Mouse (Mus musculus) ovary, postnatal 14 days (tissue): ENCODE results near the gene Hoxa11.

Experiments
- DNase-seq: peaks from one replicate; pipeline ENCODE4 v3.0.0; 2022; ENCODE audit warnings: low spot score

Gene Hoxa11

GRCm38 (mm10) chr6:52220003-52220864 lies 25.4 kb downstream of the Hoxa11 start:
- DNase-seq = no peak

DNA sequence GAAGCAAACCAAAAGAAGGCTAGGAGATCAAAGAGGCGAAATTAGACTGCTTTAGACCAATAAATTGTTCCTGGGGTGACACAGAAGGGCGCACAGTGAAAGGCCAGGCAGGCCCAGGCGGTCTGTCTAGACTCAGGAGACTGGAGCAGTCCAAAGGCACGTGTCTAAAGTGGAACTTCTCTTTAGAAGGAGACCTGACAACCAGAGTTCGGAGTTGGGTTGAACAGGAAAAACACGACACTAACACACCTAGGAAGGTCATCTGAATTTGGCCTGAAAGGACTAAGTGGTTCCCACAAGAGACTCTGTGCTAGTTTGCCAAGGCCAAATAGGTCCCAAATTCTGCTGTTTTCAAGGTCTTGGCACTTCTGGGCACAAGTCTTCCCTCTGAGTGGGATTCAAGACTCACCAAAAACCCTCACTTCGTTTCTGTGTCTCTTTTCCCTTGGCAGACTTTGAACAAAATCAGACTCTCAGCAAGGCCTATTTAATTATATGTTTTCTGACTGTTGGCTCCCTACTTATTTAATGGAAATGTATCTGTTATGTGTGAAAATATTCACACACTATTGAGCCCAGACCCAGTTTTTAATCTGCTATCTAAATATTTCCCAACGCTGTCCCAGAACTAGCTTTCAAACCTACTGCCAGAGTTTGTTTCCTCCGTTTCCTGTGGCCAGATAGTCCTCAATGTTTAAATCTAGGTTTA lies 26.2 kb downstream of the Hoxa11 start:
- DNase-seq = no peak

GRCm38 (mm10) chr6:52218643-52219215 lies 26.9 kb downstream of the Hoxa11 start:
- DNase-seq = no peak

DNA sequence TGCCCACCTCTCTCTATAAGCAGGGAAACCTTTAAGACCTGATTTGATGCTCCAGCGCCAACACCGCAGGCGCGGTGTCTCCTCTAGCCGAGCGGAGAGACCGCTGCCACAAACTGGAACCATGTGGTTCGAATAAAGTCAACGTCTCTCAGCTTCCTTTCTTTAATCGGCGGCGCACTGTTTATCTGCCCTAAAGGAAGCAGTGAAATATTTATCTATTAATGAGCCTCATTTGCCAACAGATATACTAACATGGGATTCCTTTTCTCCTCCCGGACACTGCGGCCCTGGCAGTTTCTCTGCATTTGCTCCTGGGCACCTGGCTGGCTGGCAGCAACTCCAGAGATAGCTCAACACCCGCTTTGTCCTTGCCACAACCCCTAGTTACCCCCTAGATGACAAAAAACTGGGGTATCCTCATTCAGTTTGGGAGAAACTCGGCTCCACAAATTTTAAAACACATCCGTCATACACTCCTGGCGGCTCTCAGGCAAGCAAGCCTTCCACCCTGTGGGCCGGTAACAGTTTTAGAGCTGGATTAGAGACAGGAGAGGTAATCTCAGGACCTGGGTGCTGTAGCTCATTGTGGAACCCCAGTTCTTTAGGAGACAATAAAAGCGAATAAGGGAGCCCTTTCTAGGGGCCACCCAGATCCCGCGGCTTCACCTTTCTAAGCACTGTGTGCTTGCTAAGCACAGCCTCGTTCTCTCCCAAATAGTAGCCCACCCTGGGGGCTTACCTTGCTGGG lies 27.5 kb downstream of the Hoxa11 start:
- no peak for DNase-seq

DNA sequence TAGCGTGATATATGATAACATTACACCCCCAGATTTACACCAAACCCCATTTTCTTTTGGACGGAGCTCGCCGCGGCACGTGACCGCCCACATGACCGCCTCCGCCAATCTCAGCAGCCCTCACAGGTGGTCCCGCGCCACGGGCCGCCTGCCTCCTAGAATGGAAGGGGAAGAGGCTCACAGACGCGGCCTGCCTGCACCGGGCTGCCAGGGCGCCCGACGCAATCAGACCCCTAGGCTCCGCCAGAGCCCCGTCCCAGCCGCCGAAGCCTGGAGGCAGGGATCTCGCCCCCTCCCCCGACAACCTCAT lies 28.2 kb downstream of the Hoxa11 start:
- no peak for DNase-seq

- no peak for DNase-seq
Measured at GRCm38 (mm10) chr6:52216691-52217458, 28.7 kb downstream of the Hoxa11 start.

DNA sequence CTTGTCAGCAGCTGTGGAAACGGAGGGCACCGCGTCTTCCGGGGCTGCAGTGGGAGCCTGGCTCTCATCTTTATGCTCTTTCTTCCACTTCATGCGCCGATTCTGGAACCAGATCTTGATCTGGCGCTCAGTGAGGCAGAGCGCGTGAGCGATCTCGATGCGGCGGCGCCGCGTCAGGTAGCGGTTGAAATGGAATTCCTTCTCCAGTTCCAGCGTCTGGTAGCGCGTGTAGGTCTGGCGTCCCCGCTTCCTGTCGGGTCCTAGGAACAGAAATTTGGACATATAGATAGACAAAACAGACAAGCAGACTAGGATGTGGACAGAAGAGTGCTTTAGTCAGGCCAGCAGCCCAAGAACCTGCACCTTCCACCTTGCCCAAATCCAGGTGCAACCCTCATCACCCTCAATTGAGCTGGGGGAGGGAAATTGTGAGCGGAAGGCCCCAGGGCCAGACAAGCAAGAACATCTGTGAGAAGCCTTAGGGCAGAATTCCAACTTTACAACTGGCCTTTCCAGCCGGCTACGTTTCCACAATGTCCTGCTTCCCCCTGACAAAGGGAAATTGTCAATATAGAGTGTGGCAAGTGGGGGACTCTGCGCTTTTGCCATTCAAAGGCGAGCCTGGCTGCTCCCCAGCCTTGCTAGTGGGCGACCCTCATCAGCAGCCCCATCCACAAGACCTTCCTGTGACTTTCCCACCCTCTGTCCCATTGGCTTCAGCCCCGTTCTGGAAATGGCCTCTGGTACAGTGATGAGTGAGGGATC lies 29.7 kb downstream of the Hoxa11 start:
- no peak for DNase-seq

DNA sequence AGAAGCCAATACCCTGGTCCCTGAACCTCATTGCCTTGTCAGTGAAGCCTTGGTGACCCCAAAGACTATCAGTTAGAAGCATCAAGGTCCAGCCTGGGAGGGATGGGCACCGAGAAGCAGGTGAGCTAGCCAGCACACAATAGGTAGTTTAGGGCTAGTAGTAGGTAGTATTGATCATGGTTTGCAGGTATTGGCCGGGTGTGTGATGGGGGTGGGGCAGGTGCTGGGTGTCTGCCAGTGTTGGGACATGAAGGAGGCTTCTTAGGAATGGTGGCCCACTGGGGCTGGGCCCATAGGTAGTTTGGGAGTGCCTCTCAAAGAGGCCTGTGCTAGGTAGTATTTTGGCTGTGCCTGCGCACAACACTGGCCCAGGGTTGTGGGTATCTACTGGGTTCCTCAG lies 30.5 kb downstream of the Hoxa11 start:
- DNase-seq = no peak

DNA sequence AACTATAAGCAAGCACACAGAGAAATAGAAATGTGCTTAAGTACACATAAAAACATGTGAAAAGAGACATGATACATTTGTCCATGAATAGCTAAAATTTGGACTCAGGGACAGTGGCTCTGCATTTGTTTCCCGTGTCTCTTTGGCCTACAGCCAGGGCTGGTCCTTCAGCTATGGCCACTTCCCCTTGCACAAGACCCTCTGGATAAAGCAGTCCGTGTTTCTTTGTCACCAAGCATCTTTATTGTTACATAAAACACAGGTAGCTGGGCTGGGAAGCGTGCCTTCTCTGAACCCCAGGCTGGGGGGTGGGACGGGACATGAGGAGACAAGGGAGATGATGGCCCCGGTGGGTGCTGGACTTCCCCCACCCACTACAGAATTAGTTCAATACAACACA lies 31.3 kb downstream of the Hoxa11 start:
- DNase-seq = no peak

DNA sequence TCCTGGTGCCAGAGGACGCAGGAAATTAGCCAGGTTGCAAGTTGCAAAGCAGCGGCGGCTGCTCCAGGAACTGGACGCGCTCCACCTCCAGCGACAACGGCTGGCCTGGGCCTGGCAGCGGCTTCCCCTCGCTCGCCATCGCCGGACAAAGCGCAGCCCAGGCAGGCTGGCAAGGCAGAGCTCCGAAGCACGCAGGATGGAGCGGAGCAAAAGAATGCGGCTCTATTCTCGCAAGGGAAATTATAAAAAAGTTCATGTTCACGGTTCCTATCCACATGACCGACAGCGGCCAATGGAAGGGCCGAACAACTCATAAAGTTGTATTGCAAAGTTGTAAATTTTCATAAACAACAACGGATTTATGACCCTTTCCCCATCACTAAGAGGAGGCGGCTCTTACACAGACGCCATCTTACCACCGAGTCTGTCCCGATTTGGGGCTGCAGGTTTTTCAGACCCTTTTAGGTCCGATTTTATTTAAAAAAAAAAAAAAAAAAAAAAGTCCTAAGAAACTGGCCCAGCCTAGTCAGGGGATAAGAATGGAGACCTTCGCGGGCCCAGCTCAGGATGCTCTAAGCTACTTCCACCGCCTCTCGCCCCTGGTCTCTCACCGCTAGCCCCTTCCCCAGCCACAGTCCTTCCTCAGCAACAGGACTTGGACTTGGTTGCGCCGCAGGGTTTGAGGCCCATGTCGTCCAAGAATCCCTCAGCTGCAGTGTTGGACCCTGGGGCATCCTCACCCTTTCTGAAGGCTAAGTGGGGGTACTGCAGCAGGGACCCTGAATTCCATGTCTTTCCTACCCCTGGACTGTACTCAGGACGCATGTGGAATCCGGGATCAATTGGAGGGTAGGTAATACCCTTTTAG lies 32.3 kb downstream of the Hoxa11 start, which contains the start of the genes Hoxa3 and Gm28308:
Gene Hoxa3 (minus strand): TSS at position 218 of the 868 bp plus-strand sequence.
Gene Gm28308 (minus strand): TSS at position 221 of the 868 bp plus-strand sequence.
- no peak for DNase-seq

GRCm38 (mm10) chr6:52212556-52213118 lies 33.0 kb downstream of the Hoxa11 start:
- no peak for DNase-seq

DNA sequence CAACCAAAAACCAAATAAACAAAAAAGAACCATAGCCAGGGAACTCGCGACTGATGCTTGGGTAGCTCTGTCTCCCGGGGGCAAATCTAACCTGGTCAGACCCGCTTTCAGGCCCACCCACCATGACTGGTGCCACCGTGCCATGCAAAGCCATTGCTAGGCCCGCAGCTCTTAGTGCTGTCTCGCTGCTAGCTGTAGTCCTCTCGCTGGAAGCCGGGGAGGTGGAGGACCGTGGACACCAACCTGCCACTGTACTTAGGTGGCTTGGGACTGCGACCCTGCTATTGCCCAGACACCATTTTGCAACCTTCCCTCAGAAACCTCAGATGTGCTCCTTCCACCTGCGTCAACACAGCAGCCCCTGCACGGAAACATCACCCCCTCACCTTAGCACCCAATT lies 33.6 kb downstream of the Hoxa11 start:
- no peak for DNase-seq

GRCm38 (mm10) chr6:52211170-52211935 lies 34.3 kb downstream of the Hoxa11 start:
- DNase-seq = peak; percentile 71

- DNase-seq = no peak
Measured at GRCm38 (mm10) chr6:52209685-52210046, 35.9 kb downstream of the Hoxa11 start.

- DNase-seq = no peak
Measured at GRCm38 (mm10) chr6:52208868-52209684, 36.5 kb downstream of the Hoxa11 start.

DNA sequence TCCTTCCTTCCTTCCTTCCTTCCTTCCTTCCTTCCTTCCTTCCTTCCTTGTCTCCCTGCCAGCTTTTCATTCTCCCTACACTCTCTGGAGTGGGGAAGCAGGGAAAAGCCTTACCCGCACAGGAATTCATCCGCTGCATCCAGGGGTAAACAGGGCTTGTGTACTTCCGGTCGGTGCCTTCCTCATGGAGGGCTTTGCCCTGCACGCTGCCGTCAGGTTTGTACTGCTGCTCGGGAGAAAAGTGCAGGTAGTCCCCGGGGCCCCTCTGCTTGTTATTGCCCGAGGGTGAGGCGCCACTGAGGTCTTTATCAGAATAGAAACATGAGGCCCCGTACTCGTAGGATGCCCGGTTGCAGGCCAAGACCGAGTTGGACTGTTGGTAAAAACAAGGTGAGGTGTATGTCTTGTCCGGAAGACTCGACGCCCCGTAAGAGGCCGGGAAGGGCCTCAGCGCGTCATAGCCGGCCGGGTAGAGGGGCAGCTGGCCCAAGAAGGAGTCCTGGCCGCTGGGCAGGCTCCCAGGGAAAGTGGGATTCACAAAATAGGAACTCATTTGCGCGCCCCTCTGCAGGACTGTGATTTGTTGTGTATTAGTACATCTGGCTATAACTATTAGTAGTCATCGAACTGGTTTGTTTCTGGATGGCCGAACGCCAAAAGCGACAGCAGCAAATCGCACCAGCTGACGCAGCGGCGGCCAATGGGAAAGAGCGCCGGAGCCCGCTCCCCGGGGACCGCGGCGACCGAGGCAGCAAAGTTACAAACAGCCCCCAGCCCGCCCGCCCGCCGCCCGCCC lies 37.3 kb downstream of the Hoxa11 start, which contains the start of gene Hoxa6:
Gene Hoxa6 (minus strand): TSS at position 651 of the 796 bp plus-strand sequence.
- DNase-seq = no peak

GRCm38 (mm10) chr6:52207684-52207976 lies 38.0 kb downstream of the Hoxa11 start:
- DNase-seq = no peak
